Mouse (Mus musculus): ENCODE measurements around the gene 4930544D05Rik. TPM values are rescaled to one million over a fixed set of nuclear protein-coding genes. Genes with fewer than 3 reads are reported as not detected.

The 4930544D05Rik gene
- total RNA-seq, 4 experiments from 2014 or later = not detected

- DNase-seq (ENCODE audit: low spot score) = no peak
These were observed 17.1 kb upstream of the 4930544D05Rik start for GRCm38 (mm10) chr11:70598451-70598953.

- peak; percentile 81 for DNase-seq (ENCODE audit: low spot score)
These were observed 10.6 kb upstream of the 4930544D05Rik start for GRCm38 (mm10) chr11:70605024-70605566.

DNA sequence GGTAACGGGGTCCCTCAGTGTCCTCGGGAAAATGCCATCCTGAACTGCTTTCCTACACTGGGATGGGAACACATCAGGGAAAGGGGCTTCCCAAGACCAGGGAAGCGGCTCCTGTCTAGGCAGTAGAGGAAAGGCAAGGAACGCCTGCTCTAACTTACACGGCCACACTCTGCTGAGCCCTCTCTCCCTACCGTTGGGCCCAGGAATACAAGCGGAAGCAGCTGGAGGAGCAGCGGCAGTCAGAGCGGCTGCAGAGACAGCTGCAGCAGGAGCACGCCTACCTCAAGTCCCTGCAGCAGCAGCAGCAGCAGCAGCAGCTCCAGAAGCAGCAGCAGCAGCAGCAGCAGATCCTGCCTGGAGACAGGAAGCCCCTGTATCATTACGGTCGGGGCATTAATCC lies 8.9 kb upstream of the 4930544D05Rik start:
- no peak for DNase-seq (ENCODE audit: low spot score)

DNA sequence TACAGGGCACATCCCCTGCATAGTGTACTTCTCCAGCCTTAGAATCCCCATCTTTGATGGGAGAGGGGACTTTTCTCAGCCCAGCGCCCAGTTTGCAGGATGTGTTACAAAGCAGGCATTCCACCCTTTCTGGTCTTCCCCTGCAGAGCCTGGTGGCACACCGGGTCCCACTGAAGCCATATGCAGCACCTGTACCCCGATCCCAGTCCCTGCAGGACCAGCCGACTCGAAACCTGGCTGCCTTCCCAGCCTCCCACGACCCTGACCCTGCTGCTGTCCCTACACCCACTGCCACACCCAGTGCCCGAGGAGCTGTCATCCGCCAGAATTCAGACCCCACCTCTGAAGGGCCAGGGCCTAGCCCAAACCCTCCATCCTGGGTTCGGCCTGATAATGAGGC lies 8.0 kb upstream of the 4930544D05Rik start:
- no peak for DNase-seq (ENCODE audit: low spot score)

DNA sequence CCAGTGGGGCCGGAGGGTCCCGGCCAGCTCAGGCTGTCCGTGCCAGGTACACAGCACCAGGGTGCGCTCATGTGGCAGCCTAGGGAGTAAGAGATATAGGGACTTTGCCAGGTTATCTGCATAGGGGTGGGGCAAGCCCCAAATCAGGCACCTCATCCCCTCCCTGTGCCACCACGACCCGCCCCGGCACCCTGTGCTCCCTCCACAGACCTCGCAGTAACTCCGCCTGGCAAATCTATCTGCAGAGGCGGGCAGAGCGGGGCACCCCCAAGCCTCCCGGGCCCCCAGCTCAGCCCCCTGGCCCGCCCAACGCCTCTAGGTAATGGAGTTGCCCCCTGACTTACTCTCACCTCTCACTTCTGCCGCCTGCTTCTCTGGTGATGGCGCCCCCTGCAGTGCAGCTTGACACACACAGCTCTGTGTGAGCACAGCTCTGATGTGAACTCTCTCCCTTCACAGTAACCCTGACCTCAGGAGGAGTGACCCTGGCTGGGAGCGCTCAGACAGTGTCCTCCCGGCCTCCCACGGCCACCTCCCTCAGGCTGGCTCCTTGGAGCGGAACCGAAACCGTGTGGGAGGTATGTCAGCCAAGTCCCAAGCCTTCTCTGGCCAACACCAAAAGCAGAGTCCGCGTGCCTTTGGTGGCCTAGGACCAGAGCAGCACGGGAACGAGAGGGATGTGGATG lies 7.1 kb upstream of the 4930544D05Rik start:
- no peak for DNase-seq (ENCODE audit: low spot score)

DNA sequence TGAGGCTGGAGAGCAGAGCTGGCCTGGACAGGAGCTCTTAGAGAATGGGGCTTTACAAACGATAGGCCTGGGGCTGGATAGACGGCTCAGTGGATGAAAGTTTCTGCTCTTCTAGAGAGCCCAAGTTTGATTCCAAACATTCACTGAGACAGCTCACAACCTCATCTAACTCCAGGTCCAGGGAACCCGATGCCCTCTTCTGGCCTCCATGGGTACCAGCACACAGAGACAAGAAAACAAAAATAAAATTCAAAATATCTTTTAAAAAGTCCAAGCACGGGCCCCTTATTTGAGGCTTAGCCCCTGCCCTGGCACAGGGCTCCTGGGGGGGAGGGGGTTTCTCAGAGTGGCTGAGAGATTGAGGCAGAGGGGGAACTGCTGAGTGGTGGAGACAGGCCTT lies 4.9 kb upstream of the 4930544D05Rik start:
- DNase-seq (ENCODE audit: low spot score) = no peak

DNA sequence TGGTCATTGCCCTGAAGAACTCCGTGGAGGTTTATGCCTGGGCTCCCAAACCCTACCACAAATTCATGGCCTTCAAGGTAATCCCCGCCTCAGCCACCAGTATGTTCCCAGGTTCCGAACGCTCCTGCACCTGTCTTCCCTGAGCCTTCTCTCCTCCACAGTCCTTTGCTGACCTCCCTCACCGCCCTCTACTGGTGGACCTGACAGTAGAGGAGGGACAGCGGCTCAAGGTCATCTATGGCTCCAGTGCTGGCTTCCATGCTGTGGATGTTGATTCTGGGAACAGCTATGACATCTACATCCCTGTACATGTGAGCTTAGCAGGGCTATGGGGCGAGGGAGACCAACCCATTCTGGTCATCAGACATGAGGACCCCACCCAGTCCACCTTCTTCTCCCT lies 3.1 kb upstream of the 4930544D05Rik start:
- DNase-seq (ENCODE audit: low spot score) = no peak

DNA sequence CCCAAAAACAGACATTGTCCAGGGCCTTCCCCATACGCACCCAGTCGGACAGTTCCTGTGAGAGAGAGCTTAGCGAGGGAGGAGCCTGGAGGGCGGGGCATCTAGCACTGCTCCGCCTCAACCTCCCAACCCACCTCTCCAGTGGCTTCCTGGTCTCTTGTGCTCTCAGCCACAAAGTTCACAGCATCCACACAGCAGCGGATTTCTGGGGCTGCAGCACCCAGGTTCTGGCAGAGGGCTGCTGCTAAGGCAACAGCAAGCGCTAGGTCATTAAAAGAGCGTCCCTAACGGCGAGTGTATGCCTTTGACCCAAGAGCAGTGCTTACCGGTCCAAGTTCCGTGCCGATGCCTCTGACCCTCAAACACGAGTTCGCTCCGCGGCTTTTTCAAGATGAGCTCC lies 574 bp upstream of the 4930544D05Rik start:
- peak; percentile 66 for DNase-seq (ENCODE audit: low spot score)

DNA sequence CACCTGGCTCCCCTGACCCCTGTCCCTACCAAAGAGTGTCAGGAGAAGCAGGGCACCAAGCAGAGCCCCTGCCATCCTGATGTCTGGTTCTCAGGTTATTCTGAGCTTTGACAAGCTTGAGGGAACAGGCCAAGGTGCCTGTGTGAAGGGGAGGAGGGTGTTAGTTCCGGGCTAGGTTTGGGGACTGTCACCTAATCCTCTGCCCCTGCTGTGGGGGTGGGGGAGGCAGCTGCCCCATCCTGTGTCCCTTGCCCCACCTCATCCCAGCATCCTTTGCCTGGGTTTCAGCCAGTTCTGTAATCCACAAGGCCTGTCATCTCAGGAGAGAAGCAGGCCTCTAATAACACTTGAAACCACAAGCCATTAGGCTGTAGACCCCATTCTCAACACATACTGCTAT lies 3.5 kb downstream of the 4930544D05Rik start, which contains the start of gene Chrne:
Gene Chrne (minus strand): TSS at position 116 of the 400 bp plus-strand sequence.
- DNase-seq (ENCODE audit: low spot score) = no peak

GRCm38 (mm10) chr11:70621972-70622814 lies 6.5 kb downstream of the 4930544D05Rik start:
- no peak for DNase-seq (ENCODE audit: low spot score)

DNA sequence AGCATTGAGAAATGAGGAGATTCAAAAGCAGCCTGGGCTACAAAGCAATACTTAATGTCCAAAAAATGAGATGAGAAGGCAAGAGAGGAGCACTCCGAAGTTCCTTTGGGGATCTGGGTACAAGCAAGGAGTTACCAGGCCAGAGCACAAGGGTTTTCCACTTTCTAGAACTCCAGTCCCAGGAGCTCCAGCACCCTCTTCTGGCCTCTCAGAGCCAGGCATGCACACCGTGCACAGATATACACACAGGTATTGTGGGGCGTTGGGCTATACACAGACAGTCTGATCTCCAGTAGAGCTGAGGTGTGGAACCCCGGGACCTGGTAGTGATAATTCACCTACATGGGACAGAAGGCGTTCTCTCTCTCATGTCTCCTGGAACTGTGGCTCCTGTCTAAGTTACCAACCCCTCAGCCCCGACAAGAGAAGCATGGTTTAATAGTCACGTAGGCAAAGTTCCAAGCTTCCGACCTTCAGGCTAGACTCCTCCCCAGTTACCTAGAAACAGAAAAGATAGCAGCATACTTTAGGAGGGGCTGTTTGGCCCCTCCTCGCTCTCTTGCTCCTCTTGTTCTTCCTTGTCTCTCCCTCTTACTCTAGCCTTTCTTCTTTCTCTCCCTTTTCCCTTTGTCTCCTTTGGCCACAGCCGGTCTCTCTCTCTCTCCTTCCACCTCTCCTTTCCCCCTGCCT lies 7.5 kb downstream of the 4930544D05Rik start:
- DNase-seq (ENCODE audit: low spot score) = no peak

DNA sequence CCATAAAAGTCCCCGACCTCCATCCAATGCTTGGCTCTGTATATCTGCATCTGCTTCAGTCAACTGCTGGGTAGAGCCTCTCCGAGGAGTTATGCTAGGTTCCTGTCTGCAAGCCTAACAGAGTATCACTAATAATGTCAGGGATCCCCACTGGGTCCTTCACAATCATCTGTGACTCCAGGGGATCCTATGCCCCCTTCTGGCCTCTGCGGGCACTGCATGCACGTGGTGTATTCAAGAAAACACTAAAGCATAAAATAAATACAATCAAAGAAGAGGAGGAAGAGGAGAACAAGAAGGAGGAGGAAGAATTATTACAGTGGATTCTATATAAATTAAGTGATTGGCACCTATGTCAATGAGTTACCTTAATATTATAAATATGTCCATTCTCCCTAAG lies 9.8 kb downstream of the 4930544D05Rik start:
- DNase-seq (ENCODE audit: low spot score) = no peak

DNA sequence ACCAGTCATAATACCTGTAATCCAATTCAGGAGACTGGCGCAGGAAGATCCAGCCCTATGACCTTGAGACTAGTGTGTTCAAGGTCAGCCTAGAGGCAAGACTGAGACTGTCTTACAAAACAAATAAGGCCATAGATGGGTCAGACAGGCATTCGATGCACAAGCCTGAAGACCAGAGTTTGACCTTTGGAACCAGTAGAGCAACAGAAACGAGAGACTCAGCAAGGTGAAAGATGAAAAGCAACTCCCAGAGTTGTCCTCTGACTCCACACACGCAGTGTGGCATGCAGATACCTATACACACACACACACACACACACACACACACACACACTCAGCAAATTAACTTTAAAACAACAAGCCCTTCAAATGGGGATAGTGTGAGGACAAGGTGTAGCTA lies 11.2 kb downstream of the 4930544D05Rik start:
- DNase-seq (ENCODE audit: low spot score) = no peak

GRCm38 (mm10) chr11:70628431-70628830 lies 12.8 kb downstream of the 4930544D05Rik start:
- DNase-seq (ENCODE audit: low spot score) = no peak

DNA sequence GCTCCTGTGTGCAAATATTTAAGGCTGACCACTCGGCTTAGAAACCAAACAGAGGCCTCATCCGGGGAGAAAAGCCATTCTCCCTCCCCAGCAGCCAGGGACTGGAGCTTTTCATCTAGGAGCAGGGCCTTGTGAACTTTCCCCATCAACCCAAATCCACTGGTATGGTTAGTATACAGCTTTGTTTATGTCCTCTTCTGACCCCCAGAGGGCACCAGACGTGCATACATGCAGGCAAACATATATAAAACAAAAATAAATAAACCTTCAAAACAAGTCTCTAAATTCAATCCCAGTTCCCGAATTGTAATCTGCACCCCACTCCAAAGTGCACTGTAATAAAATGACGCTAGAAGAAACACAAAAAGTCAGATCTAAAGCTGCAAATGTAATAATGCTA lies 13.9 kb downstream of the 4930544D05Rik start:
- no peak for DNase-seq (ENCODE audit: low spot score)

DNA sequence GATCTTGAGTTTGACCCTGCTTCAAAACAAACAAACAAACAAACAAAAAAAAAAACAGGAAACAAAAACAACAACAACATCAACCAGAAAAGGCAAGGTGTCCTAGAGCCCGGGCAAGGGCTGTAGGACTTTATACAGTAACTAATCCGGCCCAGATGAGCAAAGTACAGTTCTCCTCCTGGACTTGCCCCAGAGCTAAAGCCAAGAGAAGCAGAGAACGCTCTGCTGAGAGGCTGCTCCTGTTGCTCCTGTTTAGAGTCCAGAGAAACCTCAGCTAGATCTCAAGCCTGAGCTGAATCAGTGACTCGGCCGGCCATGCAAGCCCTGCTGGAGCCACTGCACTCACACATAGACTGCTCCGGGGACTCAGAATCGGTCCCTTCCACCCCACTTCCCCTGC lies 14.5 kb downstream of the 4930544D05Rik start:
- DNase-seq (ENCODE audit: low spot score) = no peak

GRCm38 (mm10) chr11:70635601-70636000 lies 20.0 kb downstream of the 4930544D05Rik start:
- DNase-seq (ENCODE audit: low spot score) = no peak

DNA sequence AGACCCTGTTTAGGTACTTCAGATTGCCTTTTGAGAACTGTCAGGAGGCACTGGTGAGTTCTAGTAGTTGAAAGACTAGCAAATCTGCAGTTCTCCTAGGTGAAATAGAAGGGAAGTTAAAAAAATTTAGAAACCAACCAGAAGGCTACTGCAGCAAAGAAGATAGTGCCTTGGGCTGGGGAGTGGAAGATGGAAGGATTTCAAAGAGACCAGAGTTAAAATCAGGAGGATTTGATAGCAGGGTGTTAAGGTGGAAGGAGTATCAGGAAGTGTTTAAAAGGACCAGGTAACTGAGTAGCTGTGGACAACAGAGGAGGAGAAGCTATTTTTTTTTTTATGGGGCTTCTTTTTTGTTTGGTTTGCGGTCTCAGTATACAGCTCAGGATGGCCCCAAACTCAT lies 22.1 kb downstream of the 4930544D05Rik start:
- no peak for DNase-seq (ENCODE audit: low spot score)

- DNase-seq (ENCODE audit: low spot score) = no peak
These were observed 22.6 kb downstream of the 4930544D05Rik start for GRCm38 (mm10) chr11:70638293-70638692.

DNA sequence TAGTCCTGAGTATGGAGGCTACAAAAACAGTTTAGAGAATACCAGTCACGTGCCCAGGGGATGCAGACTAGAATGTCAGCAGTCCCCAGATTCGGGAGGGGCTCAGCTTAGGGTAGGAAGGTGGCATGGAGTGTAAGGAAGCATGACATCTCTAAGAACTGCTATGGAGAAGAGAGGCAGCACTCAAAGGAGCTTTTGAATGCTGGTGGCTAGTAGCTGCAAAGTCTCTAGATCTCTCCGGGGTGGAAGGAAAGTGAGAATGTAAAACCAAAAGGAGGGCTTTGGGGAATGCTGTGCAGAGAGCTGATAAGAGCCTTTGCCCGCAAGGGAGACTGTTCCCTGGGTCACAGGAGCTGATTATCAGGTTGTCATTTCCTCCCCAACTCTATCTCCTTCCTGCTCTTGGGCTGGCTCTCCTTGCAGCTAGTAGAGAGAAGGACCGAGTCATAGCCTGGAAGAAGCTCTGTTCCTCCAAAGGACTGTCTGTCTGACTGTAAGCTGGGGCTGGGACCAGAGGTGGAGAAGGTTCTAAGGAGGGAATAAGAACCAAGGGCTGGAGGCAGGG lies 23.1 kb downstream of the 4930544D05Rik start, which contains the start of gene Gp1ba:
Gene Gp1ba (plus strand): TSS at position 409 of the 565 bp plus-strand sequence.
- DNase-seq (ENCODE audit: low spot score) = no peak

DNA sequence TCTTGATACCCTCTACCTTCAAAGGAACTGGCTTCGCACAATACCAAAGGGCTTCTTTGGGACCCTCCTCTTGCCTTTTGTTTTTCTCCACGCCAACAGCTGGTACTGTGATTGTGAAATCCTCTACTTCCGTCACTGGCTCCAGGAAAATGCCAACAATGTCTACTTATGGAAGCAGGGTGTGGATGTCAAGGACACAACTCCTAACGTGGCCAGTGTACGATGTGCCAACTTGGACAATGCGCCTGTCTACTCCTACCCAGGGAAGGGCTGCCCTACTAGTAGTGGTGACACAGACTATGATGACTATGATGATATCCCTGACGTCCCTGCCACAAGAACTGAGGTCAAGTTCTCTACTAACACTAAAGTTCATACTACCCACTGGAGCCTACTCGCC lies 24.3 kb downstream of the 4930544D05Rik start:
- no peak for DNase-seq (ENCODE audit: low spot score)

Data from heart, adult 8-10 months (tissue).